Mouse (Mus musculus) lung, postnatal 36 days (tissue): ENCODE data around the gene Cd81.

ENCODE experiments used
- DNase-seq: peaks from one replicate; pipeline ENCODE4 v3.0.0; 2022; ENCODE audit warnings: mixed read lengths

Gene Cd81

GRCm38 (mm10) chr7:143051316-143051715, 1.2 kb upstream of the Cd81 start:
- no peak for DNase-seq

GRCm38 (mm10) chr7:143053008-143053899, 715 bp downstream of the Cd81 start:
- peak; percentile 71 for DNase-seq

- no peak for DNase-seq
These were observed 1.5 kb downstream of the Cd81 start for GRCm38 (mm10) chr7:143053961-143054611.

GRCm38 (mm10) chr7:143054612-143054965, 2.0 kb downstream of the Cd81 start:
- DNase-seq, result no peak

GRCm38 (mm10) chr7:143055001-143055400, 2.5 kb downstream of the Cd81 start:
- DNase-seq, result no peak

- no peak for DNase-seq
These were observed 3.1 kb downstream of the Cd81 start for GRCm38 (mm10) chr7:143055499-143056186.

DNA sequence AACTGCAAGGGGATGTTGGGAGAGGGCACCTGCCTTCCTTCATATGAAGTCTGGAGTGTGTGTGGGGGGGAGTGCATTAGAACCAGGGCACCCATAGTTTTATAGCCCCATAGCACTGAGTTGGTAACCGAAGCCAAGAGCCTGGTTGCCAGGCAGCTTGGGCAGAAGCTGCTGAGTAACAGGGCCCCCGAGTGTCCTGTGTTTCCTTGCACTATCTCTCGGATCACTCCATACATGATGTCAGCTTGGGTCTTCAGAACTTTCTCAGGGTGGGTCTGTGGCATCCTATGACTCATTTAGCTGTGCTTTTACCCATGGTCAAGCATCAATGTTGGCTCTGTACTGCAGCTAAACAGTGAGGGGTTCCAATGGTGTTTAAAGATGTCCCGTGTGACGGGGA, 4.5 kb downstream of the Cd81 start:
- DNase-seq, result no peak

DNA sequence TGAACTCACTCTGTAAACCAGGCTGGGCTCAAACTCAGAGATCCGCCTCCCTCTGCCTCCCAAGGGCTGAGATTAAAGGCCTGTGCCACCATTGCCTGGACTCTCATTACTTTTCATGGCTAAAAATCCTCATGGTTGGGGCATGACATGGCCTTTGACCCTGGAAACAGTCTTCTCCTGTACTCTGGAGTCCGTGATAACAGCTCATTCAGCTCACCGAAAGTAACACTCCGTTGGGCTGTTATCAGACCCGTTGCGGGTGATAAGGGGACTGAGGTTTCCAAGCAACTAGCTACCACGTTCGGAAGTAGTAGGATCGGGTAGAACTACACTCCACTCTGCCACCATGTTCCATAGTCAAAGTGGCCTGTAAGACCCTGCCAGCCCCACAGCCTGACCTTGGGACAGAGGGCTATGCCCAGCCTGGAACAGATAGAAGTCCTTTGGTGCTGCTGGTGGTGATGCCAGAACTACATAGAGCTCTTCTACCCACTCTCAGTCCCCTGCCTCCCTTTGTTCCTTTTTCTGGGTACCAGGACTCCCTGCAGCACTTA, 5.2 kb downstream of the Cd81 start:
- no peak for DNase-seq

DNA sequence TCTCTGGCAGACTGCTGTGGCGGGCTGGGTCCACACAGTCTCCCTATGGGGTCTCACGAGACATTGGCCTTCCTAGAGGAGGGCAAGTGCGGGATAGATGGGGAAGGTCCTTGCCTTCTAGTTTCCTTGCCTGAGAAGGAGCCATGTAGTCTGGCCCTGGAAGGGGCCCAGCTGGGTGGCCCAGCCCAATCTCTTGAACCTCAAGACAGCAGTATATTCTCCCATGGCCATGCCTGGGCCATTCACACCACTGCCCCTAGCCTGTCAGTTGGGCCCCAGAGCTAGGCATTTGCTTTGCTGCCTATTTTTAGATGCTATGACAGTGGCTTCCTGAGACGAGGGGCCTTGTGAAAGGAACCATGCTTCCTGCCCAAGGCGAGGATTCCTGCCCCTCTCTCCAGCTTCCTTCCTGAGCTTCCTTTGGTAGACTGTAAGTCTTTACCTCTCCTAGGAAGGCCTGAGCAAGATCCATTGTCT, 5.7 kb downstream of the Cd81 start:
- DNase-seq, result no peak

DNA sequence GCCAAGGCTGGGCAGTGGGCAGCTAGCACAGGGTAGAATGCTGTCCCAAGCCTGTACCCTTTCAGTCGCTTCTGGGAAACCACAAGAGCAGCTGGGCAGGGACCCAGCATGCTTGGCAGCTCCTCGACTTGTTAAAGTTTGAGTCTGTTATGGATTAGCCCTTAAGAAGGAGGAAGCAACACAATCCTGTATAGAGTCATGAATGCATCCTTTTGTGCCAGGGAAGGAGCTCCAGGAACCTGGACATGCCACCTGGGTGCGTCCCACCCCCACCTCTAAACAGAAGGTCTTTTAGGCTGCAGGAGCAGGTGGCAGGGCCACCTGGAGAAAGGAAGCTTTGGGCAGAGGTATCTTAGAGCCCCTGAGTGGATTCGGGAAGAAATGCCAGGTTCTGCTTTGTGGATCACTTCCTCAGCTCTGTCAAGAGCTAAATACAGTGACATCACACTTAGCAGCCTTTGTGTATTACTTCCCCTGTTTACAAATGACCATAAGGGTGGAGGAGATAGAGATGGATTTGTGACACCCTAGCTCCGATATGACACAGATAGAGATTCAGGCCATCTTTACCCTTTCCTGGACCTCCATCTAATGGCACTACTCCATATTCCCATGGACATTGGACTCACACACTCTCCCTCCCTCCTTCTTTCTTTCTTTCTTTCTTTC, 6.8 kb downstream of the Cd81 start:
- peak; percentile 50 for DNase-seq

DNA sequence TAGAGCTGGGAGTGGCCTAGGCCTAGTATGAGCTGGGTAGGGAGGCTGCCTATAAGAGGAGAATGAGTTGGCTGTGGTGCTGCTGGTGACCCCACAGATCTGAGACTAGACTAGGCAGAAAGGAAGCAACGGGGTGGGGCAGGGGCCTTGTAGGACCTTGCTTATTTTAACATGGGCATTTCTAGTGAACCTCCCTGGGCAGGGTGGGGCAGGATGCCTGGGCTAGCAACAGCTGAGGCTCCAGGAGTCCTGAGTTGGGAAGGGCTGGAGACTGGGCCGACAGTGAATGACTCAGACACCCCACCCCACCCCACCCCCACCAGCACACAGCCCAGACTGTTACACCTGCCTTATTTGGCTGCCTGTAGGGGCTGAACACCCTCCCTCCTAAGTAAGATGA, 10.2 kb downstream of the Cd81 start:
- DNase-seq, result no peak

DNA sequence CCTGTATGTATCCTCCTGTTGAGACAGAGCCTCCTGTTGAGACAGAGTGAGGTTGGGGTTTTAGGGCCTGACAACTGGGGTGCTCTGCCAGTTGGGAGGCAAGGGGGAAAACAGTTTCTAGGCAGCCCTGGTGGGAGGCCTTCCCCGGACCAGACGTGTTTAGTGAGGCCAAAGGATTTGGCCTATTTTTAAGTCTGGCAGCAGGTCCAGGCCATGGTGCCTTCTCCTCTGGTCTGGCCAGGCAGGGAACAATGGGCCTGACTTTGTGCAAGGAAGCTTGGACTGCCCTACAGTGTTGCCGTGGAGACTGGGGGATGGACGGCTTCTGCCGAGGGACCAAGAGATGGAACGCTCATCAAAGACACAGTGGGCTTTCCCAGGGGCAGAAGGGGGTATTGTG, 11.7 kb downstream of the Cd81 start:
- no peak for DNase-seq

GRCm38 (mm10) chr7:143065692-143066091, 13.2 kb downstream of the Cd81 start:
- no peak for DNase-seq

GRCm38 (mm10) chr7:143067469-143067868, 14.9 kb downstream of the Cd81 start:
- no peak for DNase-seq

GRCm38 (mm10) chr7:143067897-143068296, 15.4 kb downstream of the Cd81 start:
- no peak for DNase-seq

- DNase-seq, result peak; percentile 26
These were observed 15.9 kb downstream of the Cd81 start for GRCm38 (mm10) chr7:143068316-143068881.

- peak; percentile 99 for DNase-seq
These were observed 16.5 kb downstream of the Cd81 start, which contains the start of gene Tssc4 for GRCm38 (mm10) chr7:143068882-143069591. TSS of gene Tssc4 (plus strand) at chr7:143069249.

GRCm38 (mm10) chr7:143069751-143070400, 17.3 kb downstream of the Cd81 start:
- DNase-seq, result no peak

DNA sequence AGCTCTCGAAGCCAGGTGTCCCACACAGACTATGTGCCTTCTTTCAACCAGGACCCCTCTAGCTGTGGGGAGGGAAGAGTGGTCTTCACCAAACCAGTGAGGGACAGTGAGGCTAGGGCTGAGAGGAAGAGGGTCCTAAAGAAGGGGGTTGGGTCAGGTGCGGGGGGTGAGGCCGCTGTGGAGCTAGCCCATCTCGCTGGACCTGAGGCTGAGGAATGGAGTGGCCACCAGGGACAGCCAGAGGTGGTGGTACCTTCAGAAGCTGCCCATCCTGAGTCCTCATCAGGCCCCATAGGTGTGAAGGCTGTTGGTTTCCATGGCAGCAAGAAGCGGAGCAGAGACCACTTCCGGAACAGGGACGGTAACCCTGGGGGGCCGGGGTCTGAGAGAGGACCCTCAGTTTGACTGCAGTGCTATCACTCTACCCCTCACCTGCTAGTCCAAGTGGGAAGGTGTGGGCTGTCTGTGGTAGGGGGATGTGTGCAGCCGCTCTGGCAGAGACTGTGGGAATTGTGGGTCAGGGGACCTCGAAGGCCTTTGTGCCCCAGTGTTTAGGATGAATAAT, 18.0 kb downstream of the Cd81 start:
- no peak for DNase-seq

GRCm38 (mm10) chr7:143072605-143073004, 20.1 kb downstream of the Cd81 start:
- no peak for DNase-seq

- DNase-seq, result peak; percentile 54
These were observed 20.5 kb downstream of the Cd81 start for GRCm38 (mm10) chr7:143073086-143073485.
